Mouse (Mus musculus): ENCODE data around the gene Nedd4.

- no peak for TF ChIP-seq CTCF (IDR thresholded peaks at IDR 0.05; ENCODE audit: control insufficient read depth, insufficient read depth, insufficient replicate concordance, low read depth, low read length)
- TF ChIP-seq POLR2A (IDR thresholded peaks at IDR 0.05; ENCODE audit: control insufficient read depth, low read depth, low read length), result no peak
These were observed 28.7 kb downstream of the Nedd4 start for GRCm38 (mm10) chr9:72690811-72691210.
